Mouse (Mus musculus) mouse embryonic stem cell (cell line): Measurements from ENCODE around the gene Rorc.

Experiments used
- in situ Hi-C, 2 experiments: fragments of 300-500 bp; cut with MboI; formaldehyde crosslinking; loops; 1 replicate in 1 of 2; 3 replicates in 1 of 2; pipeline ENCODE4 v1.14.3; 2019 to 2020; ENCODE audit warnings: low sequenced_read_pairs in 2 of 2, low pct_unique_long_range_greater_than_20kb in 1 of 2, mixed read lengths in 1 of 2; ENCODE audit not compliant: unreplicated experiment in 1 of 2

Gene Rorc

GRCm38 (mm10) chr3:94399663-94400310, 27.2 kb downstream of the Rorc start:
- in situ Hi-C loops: no loop called here

GRCm38 (mm10) chr3:94402451-94402850, 29.9 kb downstream of the Rorc start:
- in situ Hi-C loops: no loop called here

- in situ Hi-C loops: no loop called here
Observed at GRCm38 (mm10) chr3:94404366-94405054, 31.9 kb downstream of the Rorc start.

GRCm38 (mm10) chr3:94405561-94405960, 33.0 kb downstream of the Rorc start:
- in situ Hi-C loops: no loop called here

GRCm38 (mm10) chr3:94412530-94412929, 39.9 kb downstream of the Rorc start:
- in situ Hi-C loops: no loop called here

GRCm38 (mm10) chr3:94413031-94413679, 40.6 kb downstream of the Rorc start, which contains the start of gene Tdrkh:
Tdrkh (plus strand) TSS chr3:94413273.
- in situ Hi-C loops: no loop called here

- in situ Hi-C loops: no loop called here
Observed at GRCm38 (mm10) chr3:94430980-94431379, 58.4 kb downstream of the Rorc start.

GRCm38 (mm10) chr3:94434305-94434704, 61.7 kb downstream of the Rorc start:
- in situ Hi-C loops: no loop called here

GRCm38 (mm10) chr3:94436420-94436819, 63.8 kb downstream of the Rorc start:
- in situ Hi-C loops: no loop called here

- in situ Hi-C loops: no loop called here
Observed at GRCm38 (mm10) chr3:94441182-94441581, 68.6 kb downstream of the Rorc start.

GRCm38 (mm10) chr3:94442951-94443596, 70.5 kb downstream of the Rorc start, which contains the start of gene Mrpl9:
Mrpl9 (plus strand) TSS chr3:94443318.
- in situ Hi-C loops: no loop called here

- in situ Hi-C loops: no loop called here
Observed at GRCm38 (mm10) chr3:94443597-94443964, 71.0 kb downstream of the Rorc start, which contains the start of gene Oaz3. Oaz3 (minus strand) TSS chr3:94443915.
